Mouse (Mus musculus) bone marrow, adult 2 months (tissue): ENCODE results near the gene Scg2. TPM values are rescaled to one million over a fixed set of nuclear protein-coding genes. Genes with fewer than 3 reads are reported as not detected.

Source experiments
- H3K27ac ChIP-seq: fragments of 200-500 bp; 2 replicates; pipeline ENCODE4 v1.5.1; 2012; ENCODE audit warnings: low read depth, mild to moderate bottlenecking, control low read depth, inconsistent platforms, low read length; ENCODE audit not compliant: control insufficient read depth, poor library complexity, insufficient read depth
- H3K4me1 ChIP-seq: fragments of 200-500 bp; 2 replicates; pipeline ENCODE4 v1.6.1; 2011; ENCODE audit warnings: low read length; ENCODE audit not compliant: control insufficient read depth, insufficient read depth
- H3K4me3 ChIP-seq: fragments of 200-500 bp; replicated peaks from 2 replicates; pipeline ENCODE3; 2011; ENCODE audit warnings: mild to moderate bottlenecking, low read depth, low read length, control low read depth; ENCODE audit not compliant: control insufficient read depth
- CTCF ChIP-seq: fragments of 200-500 bp; IDR thresholded peaks from 2 replicates; pipeline ENCODE4 v1.5.1; 2011; ENCODE audit warnings: low read length, control low read depth; ENCODE audit not compliant: control insufficient read depth, insufficient read depth
- POLR2A ChIP-seq: fragments of 200-500 bp; IDR thresholded peaks from 2 replicates; pipeline ENCODE4 v1.6.1; 2011; ENCODE audit warnings: low read depth, mild to moderate bottlenecking, control low read depth, low read length, borderline replicate concordance; ENCODE audit not compliant: control insufficient read depth
- WGBS: fragments of 180-500 bp; shearing (Covaris S2); methylation state at CpG from one replicate; pipeline ENCODE4 v1.1.7; 2018; 5-methylcytosine and 5-hydroxymethylcytosine counted together
- polyA plus RNA-seq: library from polyadenylated mRNA; stranded (reverse); fragments of >200 nt; gene quantifications from 2 replicates; pipeline ENCODE4 v1.2.4, GENCODE M21; 2011; ENCODE audit warnings: low replicate concordance; ENCODE audit not compliant: missing spikeins, insufficient read depth, insufficient read length

Gene Scg2
- polyA plus RNA-seq: not detected in 2 replicates

GRCm38 (mm10) chr1:79439609-79440308, at the start of gene Scg2:
Scg2 (minus strand) TSS chr1:79440120.
- H3K4me1 ChIP-seq: no peaks in the 10 kb centered on the region
- WGBS: 18% methylated on average over 22 of the region's 22 CpGs
- H3K27ac ChIP-seq: no peak within 1 kb of the TSS
- TF ChIP-seq POLR2A: no peak
- TF ChIP-seq CTCF: no peak
- H3K4me3 ChIP-seq: no peak within 1 kb of the TSS

GRCm38 (mm10) chr1:79485546-79485945, 45.6 kb upstream of the Scg2 start:
- no peak overlapping the region for H3K4me3 ChIP-seq
- 85% methylated on average over 6 of the region's 6 CpGs for WGBS
- TF ChIP-seq POLR2A: no peak
- no peak for TF ChIP-seq CTCF
- no peak overlapping the region for H3K27ac ChIP-seq
- H3K4me1 ChIP-seq: no peaks in the 10 kb centered on the region

GRCm38 (mm10) chr1:79470856-79471255, 30.9 kb upstream of the Scg2 start:
- H3K4me3 ChIP-seq: no peak overlapping the region
- H3K27ac ChIP-seq: no peak overlapping the region
- no peaks in the 10 kb centered on the region for H3K4me1 ChIP-seq
- no peak for TF ChIP-seq CTCF
- no peak for TF ChIP-seq POLR2A
- WGBS: 75% methylated on average over 2 of the region's 2 CpGs

- TF ChIP-seq CTCF (no peak), POLR2A (no peak)
- 87% methylated on average over 5 of the region's 5 CpGs for WGBS
- no peak overlapping the region for H3K4me3 ChIP-seq
- H3K4me1 ChIP-seq: no peaks in the 10 kb centered on the region
- H3K27ac ChIP-seq: no peak overlapping the region
Measured at GRCm38 (mm10) chr1:79469871-79470270, 30.0 kb upstream of the Scg2 start.

- H3K27ac ChIP-seq: no peak overlapping the region
- 70% methylated on average over 3 of the region's 3 CpGs for WGBS
- TF ChIP-seq CTCF (no peak), POLR2A (no peak)
- H3K4me1 ChIP-seq: no peaks in the 10 kb centered on the region
- H3K4me3 ChIP-seq: no peak overlapping the region
Measured at GRCm38 (mm10) chr1:79466585-79466984, 26.7 kb upstream of the Scg2 start.

GRCm38 (mm10) chr1:79458558-79458957, 18.6 kb upstream of the Scg2 start:
- Histone ChIP-seq H3K4me1 (no peaks in the 10 kb centered on the region), H3K4me3 (no peak overlapping the region), H3K27ac (no peak overlapping the region)
- 51% methylated on average over 5 of the region's 5 CpGs for WGBS
- TF ChIP-seq POLR2A (no peak), CTCF (no peak)

- H3K4me1 ChIP-seq: no peaks in the 10 kb centered on the region
- H3K27ac ChIP-seq: no peak overlapping the region
- no peak for TF ChIP-seq CTCF
- no peak for TF ChIP-seq POLR2A
- H3K4me3 ChIP-seq: no peak overlapping the region
- WGBS: 51% methylated on average over 4 of the region's 4 CpGs
Measured at GRCm38 (mm10) chr1:79454164-79454563, 14.2 kb upstream of the Scg2 start.

- TF ChIP-seq POLR2A: no peak
- TF ChIP-seq CTCF: no peak
- Histone ChIP-seq H3K27ac (no peak overlapping the region), H3K4me3 (no peak overlapping the region), H3K4me1 (no peaks in the 10 kb centered on the region)
- 74% methylated on average over 1 of the region's 1 CpGs for WGBS
Measured at GRCm38 (mm10) chr1:79452339-79452738, 12.4 kb upstream of the Scg2 start.
